Mouse (Mus musculus) large intestine, adult 2 months (tissue): ENCODE measurements around the gene Zfp638. TPM values are rescaled to one million over a fixed set of nuclear protein-coding genes. Genes with fewer than 3 reads are reported as not detected.
"Not testable (repeated sequence)": the region's sequence is repeated elsewhere in the genome, so short reads cannot be mapped to it uniquely, and the experiment has no call there.

Source experiments
- DNase-seq: peaks from one replicate; pipeline ENCODE4 v3.0.0-alpha.2; 2012; ENCODE audit warnings: low read depth, low spot score
- WGBS: fragments of 180-500 bp; shearing (Covaris S2); methylation state at CpG from one replicate; pipeline ENCODE4 v1.1.7; 2018; 5-methylcytosine and 5-hydroxymethylcytosine counted together
- polyA plus RNA-seq: library from polyadenylated mRNA; depleted of rRNA; stranded (reverse); fragments of >200 nt; gene quantifications from 2 replicates; pipeline ENCODE4 v1.2.3, GENCODE M21; 2012; rRNA removed

Gene Zfp638
- polyA plus RNA-seq: 3.1 and 6.4 TPM in 2 replicates

DNA sequence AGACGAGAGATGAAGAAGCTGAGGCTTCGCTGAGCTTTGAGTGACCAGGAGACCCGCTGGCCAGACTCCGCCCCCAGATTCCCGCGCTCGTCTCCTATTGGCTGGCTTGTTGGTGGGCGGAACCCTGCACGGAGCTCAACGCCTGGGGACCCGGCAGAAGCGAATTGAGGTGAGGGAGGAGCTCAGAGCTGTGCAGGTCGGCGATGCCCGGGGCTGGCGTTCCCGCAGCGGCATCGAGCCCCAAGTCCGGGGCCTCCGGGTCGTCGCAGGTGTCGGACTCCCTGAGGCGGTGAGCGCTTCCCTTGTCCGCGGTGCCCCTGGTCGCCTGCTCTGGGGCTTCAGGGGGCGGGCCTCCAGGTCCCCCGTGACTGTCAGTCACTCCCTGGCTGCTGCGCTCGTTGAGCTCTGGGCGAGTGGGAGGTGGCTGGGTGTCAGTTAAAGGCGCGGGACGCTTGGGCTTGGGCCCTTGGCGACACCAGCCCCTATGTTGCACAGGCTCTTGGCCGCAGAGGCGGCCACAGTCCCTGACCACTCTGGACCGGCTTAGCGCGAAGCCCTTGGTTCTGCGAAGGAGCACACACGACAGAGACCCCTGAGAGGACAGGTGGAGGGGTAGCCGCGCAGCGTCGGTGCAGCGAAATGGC is at the start of gene Zfp638:
Gene Zfp638, plus strand, starts transcription at position 156 of the 644 bp plus-strand sequence.
- under 1% methylated on average over 50 of the region's 50 CpGs for WGBS
- peak; percentile 55 for DNase-seq

DNA sequence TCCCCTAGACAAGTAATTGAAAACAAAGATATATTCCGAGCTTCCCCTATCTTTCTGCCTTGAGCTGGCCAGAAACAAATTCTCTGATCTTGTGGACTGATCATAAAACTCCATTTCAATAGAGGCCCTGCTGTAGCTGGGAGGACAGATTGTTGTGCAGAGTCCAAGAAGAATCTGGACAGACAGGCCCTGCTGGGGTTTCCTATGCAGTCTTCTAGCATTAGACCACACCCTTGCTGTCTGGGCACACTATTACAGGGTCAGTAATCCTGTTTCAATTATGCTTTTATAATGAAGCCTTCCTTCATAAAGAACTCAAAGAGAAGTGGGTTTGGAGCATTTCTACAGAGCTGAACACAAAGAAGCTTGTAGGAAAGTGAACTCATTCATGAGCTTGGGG is 47.9 kb upstream of the Zfp638 start:
- no peak for DNase-seq
- 16% methylated on average over 1 of the region's 1 CpGs for WGBS

GRCm38 (mm10) chr6:83820727-83821515 is 46.0 kb upstream of the Zfp638 start:
- DNase-seq: no peak
- 73% methylated on average over 2 of the region's 2 CpGs for WGBS

DNA sequence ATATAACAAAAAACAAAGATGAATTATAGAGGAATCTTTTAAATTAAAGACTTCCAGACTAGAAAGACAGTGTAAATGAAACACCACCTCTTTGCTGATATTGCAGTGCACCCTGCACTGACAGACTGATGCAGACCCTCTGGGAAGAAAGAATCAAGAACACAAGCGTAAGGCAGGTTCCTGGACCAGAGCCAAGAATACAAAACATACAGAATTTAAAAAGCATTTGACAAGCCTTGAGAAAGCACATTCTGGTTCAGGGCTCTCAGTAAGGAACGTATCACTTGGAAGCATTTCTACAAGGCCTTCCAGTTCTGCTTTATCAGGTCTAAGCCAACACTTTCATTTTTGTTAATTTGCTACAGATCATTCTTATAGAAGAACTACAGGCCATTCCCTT is 45.1 kb upstream of the Zfp638 start:
- 80% methylated on average over 2 of the region's 2 CpGs for WGBS
- DNase-seq: no peak

- DNase-seq: no peak
- 2% methylated on average over 35 of the region's 35 CpGs for WGBS
Measured at GRCm38 (mm10) chr6:83830941-83831605, 35.8 kb upstream of the Zfp638 start.

DNA sequence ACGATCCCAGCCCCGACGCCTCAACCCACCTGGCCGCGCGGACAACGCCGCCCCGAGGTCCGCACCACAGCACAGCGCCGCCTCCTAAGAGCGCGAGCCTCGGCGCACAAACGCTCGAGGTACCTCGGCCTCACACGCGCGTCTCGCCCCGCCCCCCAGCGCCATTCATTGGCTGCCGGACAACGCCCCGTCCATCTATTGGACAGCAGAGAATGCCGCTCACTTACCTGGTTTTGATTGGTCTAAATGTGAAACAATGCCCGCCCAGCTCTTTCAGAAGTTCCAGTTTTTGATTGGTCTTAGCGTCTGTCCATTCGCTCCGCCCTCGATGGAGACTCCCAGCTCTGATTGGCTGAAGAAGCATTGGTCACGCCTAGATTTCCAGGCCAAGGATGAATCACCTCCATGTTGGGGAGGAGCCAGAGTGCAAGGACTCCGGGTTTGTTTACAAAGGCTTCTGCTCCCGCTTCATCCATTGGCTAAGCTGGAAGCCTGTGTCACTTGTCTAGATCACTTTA is 35.2 kb upstream of the Zfp638 start, which contains the start of gene Paip2b:
Gene Paip2b, minus strand, starts transcription at position 136 of the 518 bp plus-strand sequence.
- WGBS: under 1% methylated on average over 37 of the region's 37 CpGs
- peak; percentile 100 for DNase-seq

DNA sequence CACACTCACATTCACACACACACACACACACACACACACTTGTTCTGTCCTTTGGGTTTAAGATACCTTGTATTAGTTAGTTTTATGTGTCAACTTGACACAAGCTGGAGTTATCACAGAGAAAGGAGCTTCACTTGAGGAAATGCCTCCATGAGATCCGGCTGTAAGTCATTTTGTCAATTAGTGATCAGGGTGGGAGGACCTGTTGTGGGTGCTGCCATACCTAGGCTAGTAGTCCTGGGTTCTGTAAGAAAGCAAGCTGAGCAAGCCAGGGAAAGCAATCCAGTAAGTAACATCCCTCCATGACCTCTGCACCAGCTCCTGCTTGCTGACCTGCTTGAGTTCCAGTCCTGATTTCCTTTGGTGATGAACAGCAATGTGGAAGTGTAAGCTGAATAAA is 34.5 kb upstream of the Zfp638 start:
- DNase-seq: not testable (repeated sequence)
- 54% methylated on average over 1 of the region's 1 CpGs for WGBS

DNA sequence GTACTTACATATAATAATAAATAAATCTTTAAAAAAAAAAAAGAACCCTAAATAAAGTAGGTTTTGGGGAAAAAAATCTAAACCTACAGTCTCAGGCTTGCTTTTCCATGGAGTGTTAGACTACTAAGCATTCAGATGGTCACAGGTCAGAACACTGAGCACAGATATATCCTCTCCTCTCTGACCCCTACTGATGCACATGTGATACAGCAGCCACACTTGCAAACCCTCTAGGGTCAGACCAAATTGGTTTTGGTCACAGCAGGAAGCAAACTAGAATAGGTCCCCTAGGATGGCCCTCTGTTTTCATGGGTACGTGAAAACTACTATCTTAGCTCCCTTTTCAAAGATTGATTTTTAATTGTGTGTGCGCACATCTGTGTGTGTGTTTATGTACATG is 30.1 kb upstream of the Zfp638 start:
- WGBS: 99% methylated on average over 2 of the region's 2 CpGs
- no peak for DNase-seq

GRCm38 (mm10) chr6:83838046-83838445 is 28.9 kb upstream of the Zfp638 start:
- no peak for DNase-seq
- WGBS: 69% methylated on average over 2 of the region's 2 CpGs

- 66% methylated on average over 6 of the region's 6 CpGs for WGBS
- DNase-seq: no peak
Measured at GRCm38 (mm10) chr6:83840086-83840485, 26.8 kb upstream of the Zfp638 start.

DNA sequence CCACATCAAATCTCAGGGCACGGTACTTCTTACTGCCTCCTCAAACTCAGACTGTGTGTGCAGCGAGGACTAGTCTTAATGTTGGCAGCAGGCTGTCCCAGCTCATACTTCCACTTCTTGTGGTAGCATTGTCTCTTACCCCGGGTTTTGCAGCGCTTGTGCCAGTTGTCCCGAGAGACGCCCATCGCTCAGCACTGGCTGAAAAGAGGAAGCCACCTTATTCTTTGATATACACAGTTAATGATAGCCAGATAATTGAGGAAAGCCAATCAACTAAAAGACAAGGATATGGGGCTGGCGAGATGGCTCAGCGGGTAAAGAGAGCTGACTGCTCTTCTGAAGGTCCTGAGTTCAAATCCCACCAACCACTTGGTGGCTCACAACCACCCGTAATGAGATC is 22.0 kb upstream of the Zfp638 start:
- DNase-seq: no peak
- 88% methylated on average over 10 of the region's 10 CpGs for WGBS

DNA sequence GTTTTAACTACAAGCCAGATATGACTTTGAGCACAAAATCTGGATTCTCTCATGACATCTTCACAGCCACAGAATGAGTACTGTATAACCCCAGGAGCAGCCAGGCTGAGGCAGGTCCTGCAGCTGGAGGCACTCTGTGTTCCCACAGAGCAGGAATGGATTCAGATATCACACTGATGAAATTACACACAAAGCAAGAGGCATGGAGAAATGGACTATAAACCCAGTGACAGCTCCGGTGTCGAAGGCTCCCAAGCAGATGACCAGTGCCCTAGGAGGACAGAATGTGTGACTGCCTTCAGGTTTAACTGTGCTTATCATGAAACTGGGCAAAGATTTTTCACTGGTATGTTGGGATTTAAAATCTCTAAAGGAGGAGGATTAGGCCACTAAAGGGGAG is 20.8 kb upstream of the Zfp638 start:
- WGBS: 92% methylated on average over 2 of the region's 2 CpGs
- no peak for DNase-seq

- WGBS: 84% methylated on average over 2 of the region's 2 CpGs
- no peak for DNase-seq
Measured at GRCm38 (mm10) chr6:83849446-83849845, 17.5 kb upstream of the Zfp638 start.

GRCm38 (mm10) chr6:83857476-83857875 is 9.4 kb upstream of the Zfp638 start:
- no peak for DNase-seq
- 66% methylated on average over 5 of the region's 5 CpGs for WGBS

- DNase-seq: no peak
- 77% methylated on average over 9 of the region's 9 CpGs for whole genome bisulfite sequencing
Measured at GRCm38 (mm10) chr6:83860033-83860432, 6.9 kb upstream of the Zfp638 start.

DNA sequence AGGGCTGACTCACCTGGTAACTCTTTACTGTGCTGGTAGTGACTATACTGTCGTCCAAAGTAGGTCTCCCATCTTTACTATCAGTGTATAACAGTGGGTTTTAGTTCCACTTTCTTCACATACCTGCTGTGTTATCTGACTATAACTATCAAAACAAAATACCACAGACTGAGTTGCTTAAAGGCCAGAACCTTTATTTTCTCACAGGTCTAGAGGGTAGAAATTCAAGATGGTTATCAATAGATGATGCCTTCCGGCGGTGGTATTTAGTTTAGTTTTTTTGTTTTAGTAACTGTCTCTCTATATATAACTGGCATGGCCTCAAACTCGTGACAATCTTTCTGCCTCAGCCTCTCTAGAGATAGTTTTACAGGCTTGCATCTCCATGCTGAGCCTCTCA is 3.4 kb upstream of the Zfp638 start:
- 66% methylated on average over 4 of the region's 4 CpGs for WGBS
- DNase-seq: no peak

GRCm38 (mm10) chr6:83866423-83866822 is 486 bp upstream of the Zfp638 start:
- 24% methylated on average over 4 of the region's 4 CpGs for WGBS
- DNase-seq: no peak

- no peak for DNase-seq
- WGBS: under 1% methylated on average over 19 of the region's 19 CpGs
Measured at GRCm38 (mm10) chr6:83867598-83868585, 983 bp downstream of the Zfp638 start.

DNA sequence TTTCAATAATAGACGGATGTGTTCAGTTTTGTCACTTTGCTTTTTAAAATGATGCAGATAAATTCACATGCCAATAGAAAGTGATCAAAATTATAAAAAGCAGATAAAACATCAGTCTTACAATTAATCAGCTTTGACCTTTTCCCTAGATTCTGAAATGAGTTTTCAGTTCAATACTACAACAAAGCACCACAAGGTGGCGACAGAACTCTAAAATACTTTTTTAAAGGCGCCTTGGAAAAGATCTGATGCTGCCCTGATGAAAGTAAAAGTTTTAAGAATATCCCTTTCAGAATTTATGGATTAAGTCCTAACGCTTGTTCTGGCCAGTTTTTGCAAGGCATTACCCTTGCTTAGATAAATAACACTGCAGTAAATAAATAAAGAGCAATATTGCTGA is 12.9 kb downstream of the Zfp638 start:
- peak; percentile 25 for DNase-seq
- WGBS: 6% methylated on average over 4 of the region's 4 CpGs
